Mouse (Mus musculus) ES-Bruce4 (cell line): ENCODE measurements around the gene Siglech.

ENCODE experiments used
- CTCF ChIP-seq: IDR thresholded peaks from one replicate; pipeline ENCODE4 v1.8.1; 2011; ENCODE audit warnings: low read depth, low read length
- EP300 ChIP-seq: IDR thresholded peaks from 2 replicates; pipeline ENCODE4 v1.6.1; 2011; ENCODE audit warnings: low read depth, low read length; ENCODE audit not compliant: insufficient read depth
- POLR2A ChIP-seq: IDR thresholded peaks from one replicate; pipeline ENCODE4 v1.8.1; 2011; ENCODE audit warnings: low read length; ENCODE audit not compliant: insufficient read depth

DNA sequence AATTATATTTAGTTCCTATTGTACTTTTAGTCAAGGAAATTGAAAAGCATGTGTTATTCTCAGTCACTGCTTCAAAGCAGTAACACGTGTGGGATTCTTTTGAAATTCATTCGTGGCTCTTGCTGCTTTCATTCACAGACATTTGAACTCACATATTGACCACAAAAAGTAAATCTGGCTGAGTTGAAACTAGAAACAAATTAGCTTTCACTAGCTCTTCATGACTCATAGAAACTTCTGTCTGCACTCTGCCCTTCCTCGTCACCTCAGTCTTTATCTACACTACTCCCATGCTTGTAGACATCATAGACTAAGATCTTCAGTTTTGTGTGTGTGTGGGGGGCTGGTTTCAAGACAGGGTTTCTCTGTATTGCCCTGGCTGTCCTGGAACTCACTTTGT, 32.0 kb downstream of the Siglech start:
- no peak for TF ChIP-seq CTCF
- no peak for TF ChIP-seq EP300
- no peak for TF ChIP-seq POLR2A
